Mouse (Mus musculus) midbrain, embryonic 10.5 days (tissue): ENCODE measurements around the gene Ndufaf5. TPM values are rescaled to one million over a fixed set of nuclear protein-coding genes. Genes with fewer than 3 reads are reported as not detected.
"Not testable (repeated sequence)": the region's sequence is repeated elsewhere in the genome, so short reads cannot be mapped to it uniquely, and the experiment has no call there.

Source experiments
- DNase-seq: peaks from one replicate; pipeline ENCODE4 v3.0.0-alpha.2; 2017; ENCODE audit warnings: low spot score
- H3K27ac ChIP-seq: fragments of 300-500 bp; sonication (generic); replicated peaks from 2 replicates; pipeline ENCODE4 v1.5.1; 2016; ENCODE audit warnings: mild to moderate bottlenecking
- H3K27me3 ChIP-seq: fragments of 300-500 bp; sonication (generic); 2 replicates; pipeline ENCODE4 v1.6.1; 2016; ENCODE audit warnings: low read depth, mild to moderate bottlenecking; ENCODE audit not compliant: poor library complexity, severe bottlenecking
- H3K36me3 ChIP-seq: fragments of 300-500 bp; sonication (generic); 2 replicates; pipeline ENCODE4 v1.6.1; 2016; ENCODE audit warnings: mild to moderate bottlenecking, moderate library complexity
- H3K4me1 ChIP-seq: fragments of 300-500 bp; sonication (generic); 2 replicates; pipeline ENCODE4 v1.6.1; 2016
- H3K4me3 ChIP-seq: fragments of 300-500 bp; sonication (generic); 2 replicates; pipeline ENCODE4 v1.5.1; 2016; ENCODE audit warnings: mild to moderate bottlenecking, moderate library complexity
- H3K9me3 ChIP-seq: fragments of 300-500 bp; sonication (generic); replicated peaks from 2 replicates; pipeline ENCODE4 v1.6.1; 2016; ENCODE audit warnings: mild to moderate bottlenecking
- WGBS: fragments of 180-500 bp; shearing (Covaris S2); methylation state at CpG from one replicate; pipeline ENCODE4 v1.1.7; 2016; 5-methylcytosine and 5-hydroxymethylcytosine counted together
- polyA plus RNA-seq: library from polyadenylated mRNA; unstranded; fragments of >200 nt; fragmentation: Nextera tagmentation; extraction: Ambion mirVana; gene quantifications from 2 replicates; pipeline ENCODE4 v1.2.1, GENCODE M21; 2016

Gene Ndufaf5
- 26.8 and 29.0 TPM in 2 replicates for polyA plus RNA-seq

GRCm38 (mm10) chr2:140170127-140170802, at the start of gene Ndufaf5, which contains the start of gene Esf1:
Gene Ndufaf5, plus strand, starts transcription at chr2:140170649.
Gene Esf1, minus strand, starts transcription at chr2:140170564.
- DNase-seq = peak; percentile 94

DNA sequence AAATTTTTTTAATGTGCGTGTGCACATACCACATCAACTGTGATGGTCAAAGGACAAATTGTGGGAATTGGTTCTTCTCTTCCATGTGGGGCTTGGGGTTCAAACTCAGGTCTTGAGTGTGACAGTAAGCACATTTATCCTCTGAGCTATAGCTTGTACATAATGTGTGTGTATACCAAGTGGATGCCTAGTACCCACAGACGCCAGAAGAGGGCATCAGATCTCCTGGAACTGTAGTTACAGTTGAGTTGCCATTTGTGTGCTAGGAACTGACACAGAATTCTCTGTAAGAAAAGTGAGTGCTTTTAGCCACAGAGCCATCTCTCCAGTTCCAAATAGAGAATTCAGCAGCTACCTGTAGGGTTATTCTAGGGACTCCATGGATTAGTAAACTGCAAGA, 44.9 kb upstream of the Ndufaf5 start:
- Histone ChIP-seq H3K4me1 (no peaks in the 10 kb centered on the region), H3K27ac (no peak overlapping the region), H3K27me3 (no peaks in the 10 kb centered on the region), H3K9me3 (no peaks in the 10 kb centered on the region), H3K4me3 (no peak overlapping the region), H3K36me3 (peaks cover 94% of the 10 kb centered on the region)
- WGBS = 77% methylated on average over 2 of the region's 2 CpGs
- no peak for DNase-seq

More at GRCm38 (mm10) chr2:140170127-140170802, at the start of gene Ndufaf5, which contains the start of gene Esf1:
- H3K36me3 ChIP-seq = peaks cover 35% of the 10 kb centered on the region
- WGBS = under 1% methylated on average over 43 of the region's 43 CpGs
- H3K4me1 ChIP-seq = peaks cover 23% of the 10 kb centered on the region
- no peaks in the 10 kb centered on the region for H3K9me3 ChIP-seq
- H3K27me3 ChIP-seq = no peaks in the 10 kb centered on the region
- peak within 1 kb of the TSS; percentile 88 for H3K4me3 ChIP-seq
- peak within 1 kb of the TSS; percentile 89 for H3K27ac ChIP-seq

- not testable (repeated sequence) for H3K27me3 ChIP-seq, DNase-seq, H3K9me3 ChIP-seq, H3K4me3 ChIP-seq, H3K27ac ChIP-seq, H3K4me1 ChIP-seq
- 91% methylated on average over 4 of the region's 4 CpGs for WGBS
- peaks cover 83% of the 10 kb centered on the region for H3K36me3 ChIP-seq
Observed at GRCm38 (mm10) chr2:140151743-140152142, 18.7 kb upstream of the Ndufaf5 start, which contains the start of gene Gm17374. Gene Gm17374, plus strand, starts transcription at chr2:140152043.

- no peak for DNase-seq
- no peak overlapping the region for H3K4me3 ChIP-seq
- WGBS = 88% methylated on average over 3 of the region's 3 CpGs
- no peaks in the 10 kb centered on the region for H3K27me3 ChIP-seq
- peaks cover 87% of the 10 kb centered on the region for H3K36me3 ChIP-seq
- no peaks in the 10 kb centered on the region for H3K9me3 ChIP-seq
- no peak overlapping the region for H3K27ac ChIP-seq
- H3K4me1 ChIP-seq = no peaks in the 10 kb centered on the region
Observed at GRCm38 (mm10) chr2:140159186-140159730, 11.2 kb upstream of the Ndufaf5 start.

DNA sequence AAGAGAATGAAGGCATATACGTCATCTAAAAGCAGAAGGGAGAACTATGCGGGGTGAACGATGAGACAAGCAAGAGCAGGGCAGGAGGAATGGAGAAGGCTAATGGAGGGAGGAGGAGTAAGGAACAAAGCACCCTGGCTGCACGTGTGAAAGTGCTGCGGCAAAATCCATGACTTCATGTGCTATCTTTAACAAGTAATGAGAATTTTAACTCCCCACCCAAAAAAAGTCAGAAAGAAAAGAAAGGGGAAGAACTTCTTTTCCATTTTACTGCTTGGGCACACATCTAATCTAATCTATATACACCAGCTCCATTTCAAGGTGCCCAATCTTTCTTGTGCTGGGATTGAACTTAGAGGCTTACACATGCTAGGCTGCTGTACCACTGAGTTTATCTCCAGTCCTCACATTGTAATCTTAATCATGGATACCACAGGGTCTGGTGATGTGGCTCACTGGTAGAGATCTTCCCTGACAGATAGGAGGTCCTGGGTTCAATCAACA, 7.0 kb upstream of the Ndufaf5 start:
- peaks cover 77% of the 10 kb centered on the region for H3K36me3 ChIP-seq
- H3K9me3 ChIP-seq = no peaks in the 10 kb centered on the region
- H3K27me3 ChIP-seq = no peaks in the 10 kb centered on the region
- no peak overlapping the region for H3K4me3 ChIP-seq
- H3K27ac ChIP-seq = no peak overlapping the region
- 96% methylated on average over 5 of the region's 5 CpGs for WGBS
- H3K4me1 ChIP-seq = no peaks in the 10 kb centered on the region
- no peak for DNase-seq

- WGBS = 90% methylated on average over 1 of the region's 1 CpGs
- Histone ChIP-seq H3K9me3 (no peaks in the 10 kb centered on the region), H3K36me3 (peaks cover 42% of the 10 kb centered on the region), H3K27ac (no peak overlapping the region), H3K27me3 (no peaks in the 10 kb centered on the region), H3K4me3 (peak overlapping the region; percentile 88), H3K4me1 (peaks cover 23% of the 10 kb centered on the region)
- DNase-seq = no peak
Observed at GRCm38 (mm10) chr2:140169057-140169456, 1.4 kb upstream of the Ndufaf5 start.

- 7% methylated on average over 28 of the region's 28 CpGs for WGBS
- Histone ChIP-seq H3K36me3 (peaks cover 32% of the 10 kb centered on the region), H3K27ac (peak overlapping the region; percentile 89), H3K9me3 (no peaks in the 10 kb centered on the region), H3K27me3 (no peaks in the 10 kb centered on the region), H3K4me1 (peaks cover 23% of the 10 kb centered on the region), H3K4me3 (peak overlapping the region; percentile 88)
- no peak for DNase-seq
Observed at GRCm38 (mm10) chr2:140170803-140171553, 529 bp downstream of the Ndufaf5 start.

DNA sequence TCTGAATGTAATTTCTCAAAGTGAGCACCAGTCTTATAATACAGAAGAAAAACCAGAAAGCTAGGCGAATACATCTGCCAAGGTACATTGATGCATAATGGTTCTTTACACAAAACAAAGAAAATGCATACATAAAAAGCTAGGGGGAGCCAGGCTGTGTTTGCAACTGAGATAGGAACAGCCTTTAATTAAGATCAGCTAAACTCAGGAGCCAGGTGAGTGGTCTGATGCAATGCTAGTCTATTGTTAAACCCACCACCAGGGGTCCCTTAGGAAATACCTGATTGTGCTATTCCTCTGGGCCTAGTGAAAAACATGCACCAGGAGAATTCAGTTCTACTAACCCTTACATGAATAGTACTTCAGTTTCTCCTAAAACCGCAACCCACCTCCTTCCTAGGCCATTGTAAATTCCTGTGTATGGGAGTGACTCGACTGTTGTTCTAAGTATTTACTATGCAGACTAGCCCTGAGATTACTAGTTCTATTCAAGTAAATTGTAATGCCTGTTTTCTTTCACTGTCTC, 15.3 kb downstream of the Ndufaf5 start:
- H3K9me3 ChIP-seq, DNase-seq, H3K27ac ChIP-seq, H3K27me3 ChIP-seq, H3K4me3 ChIP-seq, H3K4me1 ChIP-seq: not testable (repeated sequence)
- peaks cover 47% of the 10 kb centered on the region for H3K36me3 ChIP-seq
- 88% methylated on average over 3 of the region's 3 CpGs for WGBS

GRCm38 (mm10) chr2:140200713-140201112, 30.3 kb downstream of the Ndufaf5 start:
- DNase-seq = no peak
- no peaks in the 10 kb centered on the region for H3K9me3 ChIP-seq
- WGBS = 80% methylated on average over 2 of the region's 2 CpGs
- no peaks in the 10 kb centered on the region for H3K4me1 ChIP-seq
- H3K27me3 ChIP-seq = no peaks in the 10 kb centered on the region
- H3K27ac ChIP-seq = no peak overlapping the region
- H3K36me3 ChIP-seq = peaks cover 52% of the 10 kb centered on the region
- no peak overlapping the region for H3K4me3 ChIP-seq

GRCm38 (mm10) chr2:140202573-140202972, 32.1 kb downstream of the Ndufaf5 start:
- Histone ChIP-seq H3K36me3 (peaks cover 58% of the 10 kb centered on the region), H3K27me3 (no peaks in the 10 kb centered on the region), H3K9me3 (no peaks in the 10 kb centered on the region), H3K27ac (no peak overlapping the region), H3K4me3 (no peak overlapping the region), H3K4me1 (no peaks in the 10 kb centered on the region)
- 94% methylated on average over 5 of the region's 5 CpGs for WGBS
- DNase-seq = no peak

- no peak for DNase-seq
- H3K27ac ChIP-seq = no peak overlapping the region
- no peak overlapping the region for H3K4me3 ChIP-seq
- peaks cover 52% of the 10 kb centered on the region for H3K36me3 ChIP-seq
- H3K9me3 ChIP-seq = no peaks in the 10 kb centered on the region
- H3K4me1 ChIP-seq = no peaks in the 10 kb centered on the region
- no peaks in the 10 kb centered on the region for H3K27me3 ChIP-seq
- 96% methylated on average over 7 of the region's 7 CpGs for WGBS
Observed at GRCm38 (mm10) chr2:140203756-140204155, 33.3 kb downstream of the Ndufaf5 start.

DNA sequence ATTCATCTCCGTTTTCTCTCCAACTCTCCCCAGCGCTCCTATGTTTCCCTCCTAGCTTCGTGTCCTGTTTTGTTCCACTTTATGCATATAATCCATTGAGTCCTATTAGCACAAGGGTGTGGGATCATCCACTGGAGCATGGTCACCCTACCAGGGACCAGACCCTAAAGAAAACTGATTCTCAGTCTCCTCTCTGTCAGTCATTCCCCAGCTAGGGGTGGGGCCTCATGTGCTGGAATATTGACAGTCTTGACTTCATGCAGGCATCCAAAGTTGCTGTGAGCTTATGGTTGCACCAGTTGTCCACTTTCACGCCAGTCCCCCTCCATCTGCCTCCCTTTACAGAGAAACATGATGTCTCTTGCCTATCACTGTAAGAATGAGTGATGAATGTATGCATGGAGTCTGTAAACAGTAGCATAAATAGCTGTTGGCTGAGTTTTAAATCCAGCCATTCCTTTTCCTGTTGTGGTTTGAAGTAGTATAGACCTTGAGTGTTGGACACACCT, 44.1 kb downstream of the Ndufaf5 start:
- WGBS = 89% methylated on average over 4 of the region's 4 CpGs
- H3K36me3 ChIP-seq = no peaks in the 10 kb centered on the region

More for the DNA sequence above, 44.1 kb downstream of the Ndufaf5 start:
- Histone ChIP-seq H3K4me1 (no peaks in the 10 kb centered on the region), H3K9me3 (no peaks in the 10 kb centered on the region), H3K27ac (no peak overlapping the region), H3K4me3 (no peak overlapping the region), H3K27me3 (no peaks in the 10 kb centered on the region)
- DNase-seq = no peak
